Mouse (Mus musculus) forebrain, embryonic 14.5 days (tissue): ENCODE data around the gene Pmpca. TPM values are rescaled to one million over a fixed set of nuclear protein-coding genes. Genes with fewer than 3 reads are reported as not detected.
"Not testable (repeated sequence)": the region's sequence is repeated elsewhere in the genome, so short reads cannot be mapped to it uniquely, and the experiment has no call there.

Source experiments
- ATAC-seq: fragments of 200-750 bp; cut with Nextera tagmentation; 2 replicates; pipeline ENCODE4 v1.8.0; 2017; ENCODE audit warnings: mild to moderate bottlenecking, moderate library complexity
- DNase-seq: peaks from one replicate; pipeline ENCODE4 v3.0.0-alpha.2; 2015; ENCODE audit warnings: low spot score
- H3K27ac ChIP-seq: fragments of 300-500 bp; sonication (generic); 2 replicates; pipeline ENCODE4 v1.5.1; 2014; ENCODE audit warnings: low read depth, mild to moderate bottlenecking, control low read depth, low read length, moderate library complexity
- H3K27me3 ChIP-seq: fragments of 300-500 bp; sonication (generic); replicated peaks from 2 replicates; pipeline ENCODE4 v1.6.1; 2014; ENCODE audit warnings: low read length, control low read depth, mixed read lengths; ENCODE audit not compliant: control insufficient read depth, insufficient read depth
- H3K36me3 ChIP-seq: fragments of 300-500 bp; sonication (generic); 2 replicates; pipeline ENCODE4 v1.6.1; 2014; ENCODE audit warnings: low read length, control low read depth; ENCODE audit not compliant: control insufficient read depth, insufficient read depth
- H3K4me1 ChIP-seq: fragments of 300-500 bp; sonication (generic); 2 replicates; pipeline ENCODE4 v1.6.1; 2014; ENCODE audit warnings: antibody characterized with exemption, low read length, control low read depth; ENCODE audit not compliant: control insufficient read depth, insufficient read depth
- H3K4me2 ChIP-seq: fragments of 300-500 bp; sonication (generic); 2 replicates; pipeline ENCODE4 v1.6.1; 2014; ENCODE audit warnings: mild to moderate bottlenecking, control low read depth, low read length
- H3K4me3 ChIP-seq: fragments of 300-500 bp; sonication (generic); 2 replicates; pipeline ENCODE4 v1.5.1; 2014; ENCODE audit warnings: low read depth, low read length, control low read depth
- H3K9ac ChIP-seq: fragments of 300-500 bp; sonication (generic); 2 replicates; pipeline ENCODE4 v1.6.1; 2014; ENCODE audit warnings: mild to moderate bottlenecking, low read length, control low read depth, moderate library complexity
- H3K9me3 ChIP-seq: fragments of 300-500 bp; sonication (generic); replicated peaks from 2 replicates; pipeline ENCODE4 v1.6.1; 2016; ENCODE audit warnings: low read length, control low read depth, mixed read lengths; ENCODE audit not compliant: control insufficient read depth
- WGBS: fragments of 180-500 bp; shearing (Covaris S2); extraction: QIAGEN DNeasy Blood & Tissue Kit; methylation state at CpG from one replicate; pipeline ENCODE4 v1.1.7; 2014; 5-methylcytosine and 5-hydroxymethylcytosine counted together
- polyA plus RNA-seq: library from polyadenylated mRNA; unstranded; fragments of >200 nt; fragmentation: Nextera tagmentation; extraction: Ambion mirVana; gene quantifications from 2 replicates; pipeline ENCODE4 v1.2.1, GENCODE M21; 2014

Gene Pmpca
- polyA plus RNA-seq, 1 experiment from 2014 or later: 70.1 TPM

DNA sequence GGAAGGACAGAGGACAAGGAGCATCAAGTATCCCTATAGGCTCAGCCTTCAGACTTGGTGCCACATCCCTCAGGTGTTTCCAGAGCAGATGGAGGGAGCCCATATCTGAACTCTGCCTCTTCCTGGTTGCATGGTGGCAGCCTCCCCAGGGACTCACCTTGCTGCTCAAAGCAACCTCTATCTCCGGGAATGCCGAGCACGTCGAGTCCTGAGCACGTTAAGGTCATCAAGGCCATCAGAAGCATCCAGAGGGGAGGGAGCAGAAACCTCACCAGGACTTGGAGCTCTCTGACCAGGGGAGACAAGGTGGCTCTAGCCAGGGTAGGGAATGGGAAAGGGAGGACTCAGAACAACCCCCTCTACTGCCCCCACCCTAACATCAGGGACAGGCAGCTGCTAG, 25.7 kb upstream of the Pmpca start:
- H3K9me3 ChIP-seq: no peaks in the 10 kb centered on the region
- no peak overlapping the region for H3K4me2 ChIP-seq
- ATAC-seq (no peak), DNase-seq (no peak)
- no peak overlapping the region for H3K27ac ChIP-seq
- H3K9ac ChIP-seq: no peak overlapping the region
- no peaks in the 10 kb centered on the region for H3K27me3 ChIP-seq
- peaks cover 59% of the 10 kb centered on the region for H3K36me3 ChIP-seq
- no peak overlapping the region for H3K4me3 ChIP-seq
- 90% methylated on average over 5 of the region's 5 CpGs for WGBS
- no peaks in the 10 kb centered on the region for H3K4me1 ChIP-seq

DNA sequence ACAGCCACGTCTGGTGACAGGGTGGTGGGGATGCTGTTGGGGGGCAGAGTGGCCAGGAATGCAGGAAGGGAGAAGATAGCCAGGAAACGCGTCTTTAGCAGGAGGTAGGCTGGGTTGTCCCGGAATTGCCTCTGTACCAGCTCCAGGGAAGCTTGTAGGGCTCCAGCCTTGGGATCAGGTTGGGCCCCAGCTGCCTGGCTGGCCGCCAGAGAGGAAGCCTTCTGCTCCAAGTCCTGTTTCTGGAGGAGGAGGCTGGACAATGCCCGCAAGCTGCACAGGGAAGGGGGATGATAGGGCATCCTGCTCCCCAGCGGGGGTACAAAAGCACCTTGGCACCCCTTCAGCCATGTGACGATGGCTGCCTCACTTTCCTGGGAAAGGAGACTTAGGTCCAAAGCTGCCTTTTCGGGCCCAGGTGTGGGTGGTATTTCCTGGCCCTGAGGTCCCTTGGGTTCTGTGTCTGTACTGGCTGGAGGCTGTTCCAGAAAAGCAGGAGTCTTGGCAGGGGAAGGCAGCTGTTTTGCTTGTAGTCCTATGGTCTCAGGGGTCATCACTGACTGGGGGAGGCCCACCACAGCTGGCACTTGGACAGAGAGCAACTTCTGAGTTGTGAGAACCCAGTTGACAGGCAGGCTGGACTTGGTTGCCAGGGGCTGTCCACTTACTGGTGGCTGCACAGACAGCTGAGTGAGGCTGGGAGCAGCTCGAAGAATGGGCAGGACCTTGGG, 24.2 kb upstream of the Pmpca start:
- Histone ChIP-seq H3K4me3 (no peak overlapping the region), H3K36me3 (peaks cover 74% of the 10 kb centered on the region), H3K4me1 (no peaks in the 10 kb centered on the region), H3K27me3 (no peaks in the 10 kb centered on the region), H3K9ac (no peak overlapping the region), H3K4me2 (no peak overlapping the region), H3K27ac (no peak overlapping the region), H3K9me3 (no peaks in the 10 kb centered on the region)
- WGBS: 89% methylated on average over 10 of the region's 10 CpGs
- ATAC-seq: no peak
- no peak for DNase-seq

DNA sequence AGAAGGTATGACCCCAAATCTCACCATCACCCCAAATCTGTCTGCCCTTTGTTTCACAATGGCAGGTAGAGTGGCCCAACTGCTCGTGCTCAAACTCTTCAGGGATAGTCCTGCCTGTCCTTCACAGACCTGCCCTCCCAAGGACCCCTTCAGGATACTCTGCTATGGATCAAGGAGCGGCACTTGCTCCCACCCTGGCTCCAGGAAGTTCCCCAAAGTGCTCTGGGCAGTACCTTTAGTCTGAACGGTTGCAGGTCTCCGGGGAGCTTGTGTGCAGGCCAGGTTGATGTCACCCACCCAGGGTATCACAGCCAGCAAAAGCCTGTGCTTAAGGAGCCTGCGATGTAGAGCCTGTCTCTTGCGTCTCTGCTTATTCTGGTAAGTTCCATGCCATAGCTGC, 21.2 kb upstream of the Pmpca start:
- no peaks in the 10 kb centered on the region for H3K27me3 ChIP-seq
- H3K4me3 ChIP-seq: no peak overlapping the region
- H3K36me3 ChIP-seq: peaks cover 97% of the 10 kb centered on the region
- no peak for ATAC-seq
- no peaks in the 10 kb centered on the region for H3K9me3 ChIP-seq
- H3K4me1 ChIP-seq: no peaks in the 10 kb centered on the region
- no peak overlapping the region for H3K27ac ChIP-seq
- no peak overlapping the region for H3K9ac ChIP-seq
- no peak for DNase-seq
- WGBS: 91% methylated on average over 6 of the region's 6 CpGs
- H3K4me2 ChIP-seq: no peak overlapping the region

DNA sequence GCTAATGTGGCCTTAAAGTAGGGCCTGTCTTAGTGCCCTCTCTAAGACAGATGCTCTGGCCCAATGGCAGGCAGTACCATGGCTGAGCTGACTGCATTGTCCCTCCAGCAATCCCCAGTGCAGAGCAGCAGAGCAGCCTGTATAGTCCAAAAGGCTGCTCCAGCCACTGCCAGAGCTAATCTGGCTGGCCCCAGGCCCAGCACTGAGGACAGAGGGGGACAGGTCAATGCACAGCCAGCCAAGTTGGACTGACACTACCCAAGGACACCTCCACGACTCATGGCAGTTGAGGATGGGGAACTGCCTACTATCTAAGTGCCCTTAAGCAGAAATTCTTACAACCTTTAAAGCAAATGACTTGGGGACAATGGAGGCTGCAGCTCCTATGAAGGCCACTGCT, 20.6 kb upstream of the Pmpca start:
- Histone ChIP-seq H3K9me3 (no peaks in the 10 kb centered on the region), H3K4me1 (no peaks in the 10 kb centered on the region), H3K27me3 (no peaks in the 10 kb centered on the region), H3K27ac (no peak overlapping the region), H3K9ac (no peak overlapping the region), H3K36me3 (peaks cover 98% of the 10 kb centered on the region), H3K4me2 (no peak overlapping the region), H3K4me3 (no peak overlapping the region)
- DNase-seq (no peak), ATAC-seq (no peak)
- WGBS: 88% methylated on average over 1 of the region's 1 CpGs

DNA sequence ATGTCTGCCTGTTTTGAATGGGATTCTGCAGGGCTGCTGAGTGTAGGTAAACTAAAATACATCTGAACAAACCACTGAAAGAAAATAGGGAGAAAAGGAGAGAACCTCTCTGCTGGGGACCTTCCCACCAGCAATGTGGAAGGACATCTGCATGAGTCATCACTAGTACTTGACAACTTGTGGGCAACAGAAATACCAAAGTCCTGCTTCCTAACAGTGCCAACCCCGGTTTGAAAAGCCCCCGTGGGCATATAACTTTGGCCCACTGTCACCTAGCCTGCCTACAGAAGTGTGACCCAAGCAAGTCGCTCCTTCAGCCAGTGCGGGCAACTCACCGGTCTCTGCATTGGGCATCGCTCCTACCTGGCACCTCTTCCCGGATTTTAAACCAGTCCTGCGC, 16.7 kb upstream of the Pmpca start:
- Histone ChIP-seq H3K9me3 (no peaks in the 10 kb centered on the region), H3K27ac (no peak overlapping the region), H3K27me3 (no peaks in the 10 kb centered on the region), H3K9ac (no peak overlapping the region), H3K36me3 (peaks cover 98% of the 10 kb centered on the region), H3K4me1 (no peaks in the 10 kb centered on the region), H3K4me3 (no peak overlapping the region), H3K4me2 (no peak overlapping the region)
- DNase-seq (no peak), ATAC-seq (no peak)
- 99% methylated on average over 8 of the region's 8 CpGs for whole genome bisulfite sequencing

DNA sequence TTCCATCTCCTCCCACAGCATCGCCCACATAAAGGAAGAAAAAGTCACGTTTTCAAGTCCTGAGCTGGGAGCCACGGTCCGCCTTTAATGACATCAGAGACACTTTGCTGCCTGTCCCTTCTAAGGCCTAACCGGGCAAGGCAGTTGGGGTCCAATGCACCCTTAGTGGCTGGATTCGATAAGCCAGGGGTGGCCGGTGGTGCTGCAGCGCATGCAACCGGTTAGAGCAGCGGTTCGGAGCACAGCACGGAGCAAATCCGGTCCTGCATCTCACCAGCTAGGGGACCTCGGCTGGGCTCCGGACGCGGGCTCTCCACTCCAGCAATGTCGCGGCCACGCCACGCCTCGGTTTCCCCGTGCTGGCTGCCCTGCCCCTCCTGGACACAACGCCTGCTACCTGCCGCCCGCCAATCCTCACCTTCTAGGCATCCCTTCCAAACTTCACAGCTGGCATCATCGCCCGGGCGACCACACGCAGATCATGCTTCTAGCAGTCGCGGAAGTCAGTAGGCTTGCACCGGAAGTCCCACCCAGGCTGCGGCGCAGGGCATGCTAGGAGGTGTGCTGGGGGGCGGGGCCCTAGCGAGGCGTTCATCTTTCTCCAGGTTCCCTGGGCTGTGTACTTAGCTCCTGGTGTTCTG, 8.9 kb upstream of the Pmpca start, which contains the start of gene Snapc4:
Snapc4 (minus strand) TSS at position 523 of the 641 bp plus-strand sequence.
- Histone ChIP-seq H3K27ac (peak within 1 kb of the TSS; percentile 48; the same call in 1 of the 2 replicates), H3K9ac (peak within 1 kb of the TSS; percentile 81), H3K27me3 (no peaks in the 10 kb centered on the region), H3K9me3 (no peaks in the 10 kb centered on the region), H3K4me3 (peak within 1 kb of the TSS; percentile 72), H3K4me2 (peak within 1 kb of the TSS; percentile 84), H3K4me1 (peaks cover 3% of the 10 kb centered on the region; the same call in 1 of the 2 replicates), H3K36me3 (peaks cover 68% of the 10 kb centered on the region)
- peak; percentile 98 for ATAC-seq
- peak; percentile 92 for DNase-seq
- under 1% methylated on average over 38 of the region's 38 CpGs for WGBS

DNA sequence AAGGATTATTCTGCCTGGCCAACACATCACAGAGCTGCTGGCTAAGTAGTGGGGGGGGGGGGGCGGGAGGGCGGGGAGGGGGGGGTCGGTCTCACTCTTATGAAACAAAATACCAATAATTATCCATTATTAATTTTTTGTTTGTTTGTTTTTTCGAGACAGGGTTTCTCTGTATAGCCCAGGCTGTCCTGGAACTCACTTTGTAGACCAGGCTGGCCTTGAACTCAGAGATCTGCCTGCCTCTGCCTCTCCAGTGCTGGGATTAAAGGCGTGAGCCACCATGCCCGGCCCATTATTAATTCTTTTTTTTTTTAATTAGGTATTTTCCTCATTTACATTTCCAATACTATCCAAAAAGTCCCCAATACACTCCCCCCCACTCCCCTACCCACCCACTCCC, 8.3 kb upstream of the Pmpca start:
- Histone ChIP-seq H3K4me3 (peak overlapping the region; percentile 72), H3K36me3 (peaks cover 68% of the 10 kb centered on the region), H3K9ac (peak overlapping the region; percentile 81), H3K4me2 (peak overlapping the region; percentile 84), H3K27ac (peak overlapping the region; percentile 39; the same call in 1 of the 2 replicates)
- not testable (repeated sequence) for ATAC-seq, DNase-seq, H3K27me3 ChIP-seq, H3K9me3 ChIP-seq, H3K4me1 ChIP-seq
- WGBS: 31% methylated on average over 6 of the region's 6 CpGs

DNA sequence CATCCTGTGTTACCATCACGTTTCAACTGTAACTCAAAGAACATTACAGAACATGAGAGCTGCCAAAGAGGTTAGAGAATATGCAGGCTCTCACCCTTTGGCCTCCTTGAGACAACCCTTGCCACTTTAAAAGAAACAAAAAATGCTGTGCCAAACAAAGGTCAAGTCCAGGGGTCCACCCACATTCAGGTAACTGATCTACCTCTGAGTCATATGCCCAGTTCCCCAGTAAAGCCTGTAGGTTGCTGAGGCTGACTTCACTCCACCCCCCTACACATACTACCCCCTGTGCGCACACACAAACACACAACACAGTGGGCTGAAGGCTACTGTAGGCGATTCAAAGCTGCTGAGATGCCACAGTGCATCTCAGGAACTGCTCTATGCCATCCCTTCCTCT, 1.4 kb upstream of the Pmpca start:
- Histone ChIP-seq H3K27me3 (no peaks in the 10 kb centered on the region), H3K4me3 (no peak overlapping the region), H3K9ac (no peak overlapping the region), H3K9me3 (no peaks in the 10 kb centered on the region), H3K4me2 (peak overlapping the region; percentile 98; the same call in 1 of the 2 replicates), H3K36me3 (peaks cover 76% of the 10 kb centered on the region), H3K27ac (no peak overlapping the region), H3K4me1 (peaks cover 11% of the 10 kb centered on the region)
- DNase-seq (no peak), ATAC-seq (no peak)
- 87% methylated on average over 3 of the region's 3 CpGs for WGBS

DNA sequence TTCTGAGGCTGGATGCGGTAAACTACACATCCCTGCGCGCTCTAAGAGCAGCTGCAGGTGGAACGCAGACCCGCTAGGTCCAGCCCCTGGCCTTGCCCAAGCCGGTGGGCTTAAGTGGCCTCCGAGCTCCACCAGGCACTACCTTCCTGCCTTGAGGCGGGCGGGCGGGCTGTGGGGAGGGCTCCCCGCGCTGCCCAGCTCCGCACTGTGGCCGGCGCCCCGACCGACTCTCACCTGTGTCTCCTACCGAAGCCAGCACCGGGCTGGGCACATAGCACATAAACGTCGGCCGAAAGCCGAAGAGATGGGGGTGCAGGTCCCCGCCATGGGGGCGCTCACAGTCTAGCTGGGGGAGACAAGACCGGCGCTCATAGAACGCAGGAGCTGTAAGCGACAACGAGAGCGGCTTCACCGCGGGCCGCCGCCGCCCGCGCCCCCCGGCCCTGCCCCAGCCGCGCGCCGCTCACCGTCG, 421 bp upstream of the Pmpca start:
- H3K36me3 ChIP-seq: peaks cover 76% of the 10 kb centered on the region
- H3K4me1 ChIP-seq: peaks cover 11% of the 10 kb centered on the region
- H3K27me3 ChIP-seq: no peaks in the 10 kb centered on the region
- H3K27ac ChIP-seq: peak overlapping the region; percentile 44; the same call in 1 of the 2 replicates
- ATAC-seq: peak; percentile 60
- H3K4me3 ChIP-seq: peak overlapping the region; percentile 98
- WGBS: 0% methylated on average over 42 of the region's 45 CpGs
- DNase-seq: no peak
- H3K9me3 ChIP-seq: no peaks in the 10 kb centered on the region
- H3K4me2 ChIP-seq: peak overlapping the region; percentile 98
- peak overlapping the region; percentile 91 for H3K9ac ChIP-seq
